Mouse (Mus musculus) lung, adult 18-20 months (tissue): ENCODE results near the gene Ppp2r5a.
"Not testable (repeated sequence)": the region's sequence is repeated elsewhere in the genome, so short reads cannot be mapped to it uniquely, and the experiment has no call there.

Experiments used
- DNase-seq, 2 experiments: peaks; one replicate each; pipeline ENCODE4 v3.0.0; 2022; ENCODE audit warnings: mixed read lengths in 2 of 2

Gene Ppp2r5a

DNA sequence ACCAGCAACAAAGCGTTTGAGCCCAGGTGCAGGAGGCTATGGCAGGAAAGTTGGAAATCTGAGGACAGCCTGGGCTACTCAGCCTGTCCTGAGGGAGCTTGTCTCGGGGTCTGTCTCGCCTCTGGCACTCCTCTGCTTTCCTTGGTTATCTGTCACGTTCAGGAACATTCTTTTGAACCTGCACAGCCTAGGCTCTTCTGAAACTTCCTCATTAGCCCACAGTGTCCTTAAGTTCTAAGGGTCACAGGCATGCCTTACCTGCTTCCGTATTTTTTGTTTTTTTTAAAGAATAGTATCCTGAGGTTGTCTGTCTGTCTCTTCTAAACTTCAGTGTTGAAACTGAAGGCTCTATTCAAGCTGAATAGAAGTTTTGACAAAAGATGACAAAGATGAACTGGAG, at the start of gene Ppp2r5a:
TSS of gene Ppp2r5a (minus strand) at position 199 of the 400 bp plus-strand sequence.
- no peak for DNase-seq

DNA sequence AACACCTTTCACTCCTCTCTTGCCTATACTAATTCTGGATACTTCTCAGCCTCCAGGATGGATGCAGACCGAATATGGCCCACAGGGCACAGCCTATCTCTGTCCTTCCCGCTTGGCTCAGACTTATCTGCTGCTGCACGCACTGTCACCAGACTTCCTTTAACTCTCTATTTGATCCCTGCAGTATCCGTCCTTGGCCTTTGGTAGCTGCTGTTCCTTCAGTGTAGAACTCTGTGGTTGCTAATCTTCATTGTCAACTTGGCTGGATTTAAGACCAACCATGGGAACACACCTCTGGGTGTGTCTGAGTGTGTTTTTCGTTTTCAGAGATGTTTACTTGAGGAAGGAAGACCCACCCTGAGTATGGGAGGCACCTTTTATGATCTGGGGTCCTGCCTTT, 47.5 kb upstream of the Ppp2r5a start:
- DNase-seq, result peak in 1 of 2 experiments; percentile 25

DNA sequence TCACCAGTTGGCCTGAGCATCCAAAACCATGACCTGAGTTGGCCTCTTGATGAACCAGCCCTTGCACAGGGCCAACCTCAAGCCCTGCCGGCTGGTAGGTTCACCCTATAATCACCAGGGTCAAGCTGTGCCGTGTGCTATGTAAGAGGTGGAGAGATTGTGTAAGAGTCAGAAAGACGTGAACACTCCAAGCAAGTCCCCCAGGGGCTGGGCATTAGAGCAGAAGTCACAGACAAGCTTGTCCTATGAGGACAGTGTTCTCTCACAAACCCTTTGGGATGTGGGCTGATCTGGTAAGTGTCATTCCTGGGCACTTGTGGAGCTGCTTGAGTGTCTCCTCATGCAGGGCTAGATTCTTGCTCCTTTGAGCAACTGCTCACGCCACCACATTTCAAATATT, 46.5 kb upstream of the Ppp2r5a start:
- peak; percentile 56 to 75 for DNase-seq

DNA sequence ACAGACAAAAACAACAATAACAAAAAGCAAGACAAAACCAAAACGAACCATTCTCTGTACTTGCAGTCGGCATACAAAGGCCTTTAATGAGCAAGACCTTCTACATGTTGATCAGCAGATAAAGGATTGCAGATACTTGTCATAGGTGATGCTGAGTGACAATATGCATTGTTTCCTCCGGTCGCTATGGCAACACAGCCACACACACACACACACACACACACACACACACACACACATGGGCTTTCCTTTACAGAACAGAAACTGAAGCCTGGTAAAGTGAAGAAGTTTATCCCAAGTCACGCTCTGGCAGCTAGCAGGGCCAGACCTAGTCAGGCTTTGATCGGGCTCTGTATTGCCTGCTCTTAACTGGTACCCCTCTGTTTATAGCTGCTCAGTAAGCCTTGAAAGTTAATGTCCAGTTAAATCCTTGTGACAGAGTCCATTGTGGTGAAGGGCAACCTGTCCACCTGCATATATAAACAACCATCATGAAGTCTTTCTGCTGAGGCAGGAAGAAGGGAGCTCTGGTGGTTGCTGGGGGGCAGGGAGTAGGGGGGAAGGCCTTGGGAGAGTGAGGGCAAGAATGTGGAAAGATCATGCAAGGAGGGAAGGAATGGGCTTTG, 44.4 kb upstream of the Ppp2r5a start:
- no peak for DNase-seq

DNA sequence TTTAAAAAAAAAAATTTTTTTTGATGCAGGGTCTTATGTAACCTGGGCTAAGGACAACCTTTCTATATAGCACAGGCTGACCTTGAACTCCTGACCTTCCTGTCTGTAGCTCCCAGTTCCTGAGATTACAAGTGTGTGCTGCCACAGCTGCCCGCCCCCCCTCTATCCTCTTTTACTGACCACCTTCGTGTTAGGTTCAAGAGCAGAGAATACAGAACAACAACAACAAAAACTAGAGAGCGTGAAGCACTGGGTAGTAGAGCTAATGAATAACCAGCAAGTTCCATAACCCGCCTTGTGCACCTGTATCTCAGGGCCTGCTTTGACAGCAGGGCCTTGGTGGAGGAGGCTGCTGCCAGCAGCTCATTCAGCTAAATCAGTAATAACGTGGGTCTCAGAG, 43.2 kb upstream of the Ppp2r5a start:
- no peak for DNase-seq

DNA sequence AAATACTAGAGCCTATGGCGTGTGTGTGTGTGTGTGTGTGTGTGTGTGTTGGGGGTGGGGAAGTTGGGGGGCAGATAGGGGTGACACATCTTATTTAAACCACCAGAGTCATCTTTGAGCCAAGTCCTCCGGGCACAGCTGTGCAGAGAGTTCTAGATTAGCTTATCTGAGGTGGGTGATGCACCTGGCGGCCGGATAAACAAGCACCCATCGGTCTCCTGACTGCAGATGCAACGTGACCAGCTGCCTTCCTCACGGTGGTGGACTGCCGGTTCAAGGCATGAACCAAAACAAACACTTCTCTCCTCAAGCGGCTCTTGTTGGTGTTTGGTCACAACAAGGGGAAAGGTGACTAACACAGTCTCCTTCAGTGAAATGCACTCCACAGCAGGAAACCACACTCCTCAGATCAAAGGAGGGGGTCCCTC, 42.8 kb upstream of the Ppp2r5a start:
- DNase-seq, result peak; percentile 85 to 91

DNA sequence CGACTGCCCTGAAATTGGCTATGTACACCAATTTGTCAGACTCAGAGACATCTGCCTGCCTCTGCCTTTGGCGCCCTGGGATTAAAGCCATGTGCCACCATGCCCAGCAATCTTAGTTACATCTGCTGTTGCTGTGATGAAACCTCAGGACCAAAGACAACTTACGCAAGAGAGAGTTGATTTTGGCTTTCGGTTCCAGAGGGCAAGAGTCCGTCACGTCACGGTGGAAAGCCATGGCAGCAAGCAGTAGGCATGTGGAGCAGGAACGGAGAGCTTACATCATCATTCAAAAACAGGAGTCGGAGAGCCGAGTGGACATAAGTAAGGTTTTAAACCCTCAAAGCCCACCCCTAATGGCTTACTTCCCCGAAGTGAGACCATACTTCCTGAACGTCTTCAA, 42.3 kb upstream of the Ppp2r5a start:
- peak; percentile 40 to 54 for DNase-seq

DNA sequence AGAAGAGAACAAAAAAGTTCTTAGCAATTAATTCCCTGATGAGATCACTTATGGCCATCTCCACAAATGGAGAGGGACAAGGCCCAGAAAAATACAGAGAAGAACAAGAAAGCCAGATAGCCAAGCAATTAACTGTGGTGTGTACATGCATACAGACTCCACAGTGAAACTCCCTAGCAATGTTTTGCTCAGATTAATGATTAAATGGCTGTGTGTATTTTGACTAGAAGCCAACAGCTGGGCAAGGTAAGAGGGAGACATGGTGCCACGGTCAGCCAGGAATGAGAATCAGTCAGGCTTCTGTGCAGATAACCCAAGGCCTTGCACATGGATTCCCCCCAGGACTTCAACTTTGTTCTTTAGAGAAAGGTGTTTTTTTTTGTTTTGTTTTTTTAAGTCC, 41.4 kb upstream of the Ppp2r5a start:
- peak in 1 of 2 experiments; percentile 63 for DNase-seq

DNA sequence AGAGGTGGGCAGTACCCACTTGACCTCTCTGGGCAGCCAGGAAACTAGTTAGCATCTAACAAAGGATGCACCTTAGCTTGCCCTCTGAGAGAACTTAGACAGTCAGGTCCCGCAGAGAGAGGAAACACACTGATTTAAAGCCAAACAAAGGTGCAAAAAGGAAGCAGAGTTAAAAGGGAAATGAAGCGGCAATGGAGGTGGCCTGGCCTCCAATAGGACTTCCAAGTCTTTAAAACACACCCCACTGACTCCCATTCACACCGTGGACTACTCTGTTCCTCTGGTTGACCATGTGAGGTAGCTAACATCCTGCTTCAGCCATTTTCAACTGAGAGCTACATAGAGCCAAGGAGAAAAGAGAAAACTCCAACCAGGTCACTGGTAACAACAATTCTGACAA, 35.9 kb upstream of the Ppp2r5a start:
- no peak for DNase-seq

DNA sequence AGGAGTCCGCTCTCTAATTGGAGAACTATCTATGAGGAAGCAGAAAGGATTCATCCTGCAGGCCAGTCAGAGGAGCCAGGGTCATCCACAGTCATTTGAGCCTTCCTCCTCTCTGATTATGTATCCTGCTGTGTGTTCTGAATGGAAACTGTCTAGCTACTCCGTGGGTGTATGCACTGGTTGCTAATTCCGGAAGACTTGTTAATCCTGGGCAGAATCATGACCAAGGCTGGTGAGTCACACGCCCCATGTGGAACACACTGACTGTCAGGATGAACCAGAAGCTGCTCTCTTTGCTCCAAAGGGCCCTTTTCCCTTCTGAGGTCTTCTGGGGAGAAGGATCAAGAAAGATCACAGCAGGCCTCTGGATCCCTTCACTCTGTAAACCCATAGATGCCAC, 35.5 kb upstream of the Ppp2r5a start:
- DNase-seq, result no peak

DNA sequence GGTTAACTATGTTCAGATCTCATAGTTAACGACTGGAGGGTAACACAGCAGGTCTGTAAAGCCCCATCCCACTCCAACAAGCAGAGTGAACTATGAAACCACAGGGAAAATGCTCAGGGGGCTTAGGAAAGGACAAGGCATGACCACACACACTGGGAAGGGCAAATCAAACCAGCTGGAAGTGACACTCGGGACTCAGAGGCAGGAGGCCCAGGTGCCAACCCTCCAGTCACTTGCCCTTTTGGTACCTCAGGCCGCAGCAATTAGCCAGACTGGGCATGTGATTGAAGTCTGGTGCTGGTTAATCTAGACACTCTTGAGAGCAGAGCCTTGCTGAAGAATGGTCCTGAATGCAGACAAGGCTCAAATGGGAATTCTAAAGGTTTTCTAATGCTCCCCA, 33.6 kb upstream of the Ppp2r5a start:
- DNase-seq, result no peak

DNA sequence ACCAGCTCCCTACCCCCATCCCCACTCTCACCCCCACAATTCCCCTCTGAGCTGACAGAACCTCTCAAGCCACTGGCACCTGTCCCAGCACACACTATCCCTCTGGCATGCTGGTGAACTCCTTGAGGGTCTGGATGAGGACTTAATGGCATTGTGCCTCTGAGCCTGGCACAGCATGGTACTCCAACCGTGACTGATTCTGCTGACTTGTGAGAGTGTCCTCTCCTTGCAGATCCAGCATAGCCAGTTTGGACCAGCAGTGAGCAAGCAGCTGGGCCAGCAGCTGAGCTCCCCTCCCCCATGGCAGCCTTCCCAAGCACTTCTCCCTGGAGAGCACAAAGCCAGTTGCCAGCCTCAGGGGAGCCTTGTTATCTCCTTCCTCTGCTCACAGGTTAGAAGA, 32.3 kb upstream of the Ppp2r5a start:
- peak; percentile 90 to 93 for DNase-seq

DNA sequence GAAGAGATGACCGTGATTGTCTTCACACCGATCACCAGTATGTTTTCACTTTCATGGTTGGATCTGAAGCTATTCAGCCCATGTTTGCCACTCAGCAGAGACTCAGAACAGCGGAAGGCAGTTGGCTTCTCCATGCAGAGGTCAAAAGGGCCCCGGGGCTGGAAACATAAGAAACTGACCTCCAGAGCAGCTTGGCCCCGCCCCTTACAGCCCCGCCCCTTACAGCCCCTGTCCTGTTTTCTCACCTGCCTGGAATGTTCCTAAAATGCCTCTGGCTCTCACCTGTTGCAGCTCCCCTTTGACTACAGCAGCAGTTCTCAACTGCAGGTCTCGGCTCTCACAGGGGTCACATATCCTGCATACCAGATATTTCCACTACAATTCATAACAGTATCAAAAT, 29.5 kb upstream of the Ppp2r5a start:
- no peak for DNase-seq

DNA sequence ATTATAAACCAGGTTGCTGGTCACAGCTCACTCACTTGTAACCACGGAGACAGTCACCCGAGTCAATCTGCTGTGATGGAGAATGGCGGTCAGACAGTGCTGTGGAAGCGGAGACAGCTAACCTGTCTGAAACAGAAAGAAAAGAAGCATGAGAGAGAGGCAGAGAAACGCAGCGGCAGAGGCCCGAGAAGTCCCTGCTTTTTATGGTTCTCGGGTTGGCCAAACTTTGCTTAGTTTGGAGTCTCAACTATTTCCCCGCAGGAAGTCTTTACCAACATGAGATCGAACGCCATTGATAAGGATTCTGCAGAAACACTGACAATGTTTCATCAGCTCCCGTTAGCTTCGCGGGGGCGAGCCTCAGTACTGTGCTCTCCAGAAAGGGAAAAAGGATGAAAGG, 29.0 kb upstream of the Ppp2r5a start:
- no peak for DNase-seq

DNA sequence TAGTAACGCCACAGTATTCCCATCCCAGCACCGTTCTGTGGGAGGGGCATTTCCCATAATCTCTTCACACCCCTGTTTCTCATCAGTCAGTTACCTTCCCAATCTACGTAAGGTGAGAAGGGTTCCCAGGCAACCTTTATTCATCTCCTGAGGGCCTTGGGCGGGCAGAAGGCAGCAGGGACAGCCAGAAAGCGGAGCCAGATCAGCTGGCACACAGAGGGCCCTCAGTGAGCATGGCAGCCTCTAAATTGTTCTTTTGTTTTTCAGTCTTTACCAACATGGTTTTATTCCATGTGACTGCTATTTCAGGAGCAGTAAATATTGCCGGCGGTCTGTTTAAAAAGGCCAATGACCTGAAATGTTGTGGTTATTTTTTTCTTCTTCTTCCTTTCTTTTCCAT, 27.0 kb upstream of the Ppp2r5a start:
- DNase-seq, result no peak

DNA sequence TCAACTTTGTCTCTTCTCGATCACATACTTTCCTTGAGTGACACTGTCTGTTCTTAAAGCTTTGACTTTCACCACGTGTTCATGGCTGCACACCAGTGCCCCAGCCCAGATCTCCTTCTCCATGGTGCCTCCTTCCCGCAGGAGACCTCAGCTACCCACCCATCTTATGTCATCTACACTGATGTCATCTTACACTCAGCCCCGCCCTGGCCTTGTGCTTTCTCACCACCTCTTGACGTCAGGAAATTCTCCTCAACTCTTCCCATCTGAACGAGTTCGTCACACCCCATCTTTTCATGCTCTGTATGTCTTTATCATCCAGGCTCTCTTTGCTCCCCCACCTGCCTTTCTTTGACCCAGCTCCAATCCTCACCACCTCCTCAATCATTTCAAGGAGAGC, 22.8 kb upstream of the Ppp2r5a start:
- DNase-seq, result no peak

DNA sequence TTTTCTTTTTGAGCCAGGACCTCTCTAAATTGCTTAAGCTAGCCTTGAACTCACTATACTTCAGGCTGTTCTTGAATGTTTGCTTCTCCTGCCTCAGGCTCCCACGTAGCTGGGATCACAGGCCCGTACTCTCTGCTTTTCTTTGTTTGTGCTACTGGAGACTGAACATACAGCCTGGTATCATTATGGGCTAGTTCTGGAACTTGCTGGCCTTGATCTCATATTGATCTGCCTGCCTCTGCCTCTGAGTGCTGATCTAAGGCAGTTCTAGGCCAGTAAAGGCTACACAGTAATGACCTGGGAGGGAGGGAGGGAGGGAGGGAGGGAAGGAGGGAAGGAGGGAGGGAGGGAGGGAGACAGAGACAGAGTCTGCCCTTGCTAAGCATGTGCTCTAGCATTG, 20.1 kb upstream of the Ppp2r5a start:
- DNase-seq, result no peak

DNA sequence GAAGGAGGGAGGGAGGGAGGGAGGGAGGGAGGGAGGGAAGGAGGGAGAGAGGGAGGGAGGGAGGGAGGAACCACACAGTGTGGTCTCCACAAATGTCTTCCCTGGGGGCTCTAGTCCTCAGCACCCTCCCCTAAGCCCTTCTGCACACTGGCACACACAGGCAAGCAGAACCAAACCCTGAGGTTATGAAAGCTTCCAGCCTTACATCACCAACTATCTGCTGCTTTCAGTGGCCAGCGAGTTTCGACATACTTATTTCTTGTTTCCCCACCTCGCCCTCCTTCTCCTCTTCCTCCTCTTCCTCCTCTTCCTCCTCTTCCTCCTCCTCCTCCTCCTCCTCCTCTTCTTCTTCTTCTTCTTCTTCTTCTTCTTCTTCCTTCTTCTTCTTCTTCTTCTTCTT, 19.6 kb upstream of the Ppp2r5a start:
- DNase-seq, result not testable (repeated sequence)

DNA sequence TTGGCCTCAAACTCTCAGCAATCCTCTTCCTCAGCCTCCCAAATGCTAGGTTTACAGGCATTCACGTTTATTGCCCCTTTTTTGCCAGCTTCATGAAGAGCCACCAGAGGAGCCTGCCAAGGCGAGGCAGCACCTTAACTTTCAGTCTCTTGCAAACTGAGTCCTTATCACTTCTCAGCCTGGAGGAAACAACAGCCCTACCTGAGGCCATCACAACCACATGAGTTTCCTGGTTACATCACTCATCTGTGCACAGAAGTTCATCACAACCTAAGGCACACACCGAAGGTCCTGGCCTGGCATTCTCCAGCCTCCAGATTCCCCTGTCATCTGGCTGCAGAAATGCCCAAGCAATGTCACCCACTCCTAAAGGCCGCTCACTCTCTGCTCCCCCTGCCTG, 19.1 kb upstream of the Ppp2r5a start:
- no peak for DNase-seq

DNA sequence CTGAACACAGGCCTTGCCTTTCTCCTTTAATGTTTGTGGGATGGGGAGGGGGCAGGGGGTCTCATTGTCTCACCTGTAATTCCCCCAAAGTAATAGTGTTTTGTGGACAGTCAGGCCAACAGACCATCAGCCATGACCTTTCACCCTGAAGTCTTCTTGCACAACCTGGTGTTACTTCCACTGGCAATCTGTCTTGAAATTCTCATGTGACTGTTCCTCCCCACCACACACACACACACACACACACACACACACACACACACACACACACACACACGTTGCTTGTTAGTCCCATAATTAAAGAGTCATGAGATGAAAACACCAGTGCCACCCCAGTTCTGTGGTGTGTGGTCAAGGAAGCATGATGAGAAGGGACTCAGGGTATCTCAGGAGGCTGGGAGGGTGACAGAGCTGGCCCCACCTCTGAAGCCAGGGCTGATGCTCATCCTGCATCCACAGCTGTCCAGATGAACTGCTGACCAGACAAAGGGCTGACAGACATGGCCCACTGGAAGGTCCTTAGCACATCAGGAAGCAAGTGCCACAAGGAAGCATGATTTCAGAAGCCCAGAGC, 18.4 kb upstream of the Ppp2r5a start:
- DNase-seq, result no peak

DNA sequence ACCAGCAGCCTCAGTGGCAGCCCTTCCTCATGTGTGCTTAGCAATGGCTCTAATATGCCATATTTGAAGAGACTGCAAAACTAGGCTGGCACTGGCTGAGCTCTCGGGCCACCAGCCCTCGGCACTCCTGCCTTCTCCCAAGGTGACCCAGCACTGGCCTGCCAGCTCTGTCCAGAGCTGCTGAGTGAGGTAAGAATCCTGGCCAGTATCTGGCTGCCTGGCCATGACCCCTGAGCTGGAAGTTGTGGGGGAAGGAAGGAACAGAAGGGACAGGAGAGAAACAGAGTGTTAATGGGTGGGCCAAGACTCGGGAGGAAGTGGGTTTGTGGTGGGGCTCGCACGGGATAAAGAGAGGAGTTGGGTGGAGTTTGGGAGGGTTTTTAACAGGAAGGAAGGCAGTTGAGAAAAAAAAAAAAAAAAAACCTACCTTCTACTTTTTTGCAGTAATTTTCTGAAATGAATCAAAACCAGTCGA, 17.9 kb upstream of the Ppp2r5a start:
- DNase-seq, result peak; percentile 47 to 51

DNA sequence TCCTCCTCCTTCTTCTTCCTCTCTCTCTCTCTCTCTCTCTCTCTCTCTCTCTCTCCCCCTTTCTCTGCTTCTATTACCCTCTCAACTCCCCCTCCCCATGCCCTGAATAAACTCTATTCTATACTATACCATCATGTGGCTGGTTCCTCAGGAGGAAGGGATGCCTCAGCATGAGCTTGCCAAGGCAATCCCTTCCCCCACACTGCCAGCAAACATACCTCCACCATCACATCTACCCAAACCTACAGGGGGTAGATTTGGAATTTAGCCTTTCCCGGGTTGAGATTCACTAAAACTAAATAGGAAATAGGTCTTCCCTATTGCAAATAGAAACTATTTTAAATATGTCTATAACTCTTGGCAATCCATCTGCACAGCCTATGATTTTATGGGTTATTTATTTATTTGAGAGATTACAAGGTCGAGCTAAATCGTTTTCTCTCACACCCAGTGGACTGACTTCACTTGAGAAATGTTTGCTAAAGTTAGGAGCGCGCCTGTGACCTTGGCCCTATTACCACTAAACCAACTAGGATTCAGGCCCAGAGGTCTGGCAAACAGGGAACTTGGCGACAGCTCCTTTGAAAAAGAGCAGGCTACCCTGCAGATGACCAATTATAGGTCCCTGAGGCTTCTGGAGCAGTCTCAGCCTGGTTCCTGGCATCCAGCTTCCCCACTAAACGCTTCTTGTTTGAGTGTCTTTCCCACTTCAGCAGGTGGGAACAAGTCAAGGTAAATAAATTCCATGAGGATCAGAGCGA, 17.1 kb upstream of the Ppp2r5a start:
- DNase-seq, result no peak

DNA sequence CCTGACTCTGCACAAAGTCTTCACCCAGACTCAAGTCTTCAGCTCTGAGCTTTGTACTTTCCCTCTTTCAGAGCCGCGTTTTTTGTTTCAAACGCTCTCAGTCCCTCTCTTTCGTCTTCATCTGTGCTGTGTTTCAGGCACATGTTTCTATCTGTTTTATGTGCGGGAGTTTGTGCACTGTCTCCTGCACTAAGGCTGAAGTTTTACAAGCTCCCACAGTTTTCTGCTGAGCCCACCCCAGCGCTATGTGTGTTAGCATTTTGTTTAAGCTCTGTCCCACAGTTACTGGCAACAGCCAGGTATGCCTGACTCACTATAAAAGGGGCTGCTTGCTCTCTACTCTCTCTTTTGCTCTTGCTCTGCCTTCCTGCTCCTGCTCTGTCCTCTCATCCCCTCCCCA, 16.3 kb upstream of the Ppp2r5a start:
- DNase-seq, result no peak

DNA sequence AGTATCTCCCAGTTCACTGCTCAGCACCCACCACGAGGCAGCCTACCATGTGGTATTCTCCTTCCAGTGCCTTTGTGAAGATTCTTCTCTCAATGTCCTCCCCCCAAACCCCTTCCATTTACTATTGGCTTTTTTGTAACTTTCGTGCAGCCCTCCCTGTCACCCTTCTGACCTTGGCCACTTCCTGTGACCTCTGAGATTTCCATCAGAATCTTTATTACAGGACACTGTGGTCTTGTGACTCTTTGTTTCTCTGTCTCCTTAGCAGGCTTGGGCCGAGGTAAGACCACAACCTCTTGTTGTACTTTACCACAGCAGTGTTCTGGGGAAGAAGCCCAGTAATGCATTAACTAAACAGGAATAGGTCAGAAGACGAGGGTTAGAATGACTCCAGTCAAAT, 15.9 kb upstream of the Ppp2r5a start:
- DNase-seq, result no peak
